Mouse (Mus musculus): ENCODE measurements at regions not wholly inside any gene's neighbourhood (a gene's known extent, or its start where the extent isn't known, plus 50 kb on each side); places are given as distances from the start of the nearest gene placed in this dataset.

DNA sequence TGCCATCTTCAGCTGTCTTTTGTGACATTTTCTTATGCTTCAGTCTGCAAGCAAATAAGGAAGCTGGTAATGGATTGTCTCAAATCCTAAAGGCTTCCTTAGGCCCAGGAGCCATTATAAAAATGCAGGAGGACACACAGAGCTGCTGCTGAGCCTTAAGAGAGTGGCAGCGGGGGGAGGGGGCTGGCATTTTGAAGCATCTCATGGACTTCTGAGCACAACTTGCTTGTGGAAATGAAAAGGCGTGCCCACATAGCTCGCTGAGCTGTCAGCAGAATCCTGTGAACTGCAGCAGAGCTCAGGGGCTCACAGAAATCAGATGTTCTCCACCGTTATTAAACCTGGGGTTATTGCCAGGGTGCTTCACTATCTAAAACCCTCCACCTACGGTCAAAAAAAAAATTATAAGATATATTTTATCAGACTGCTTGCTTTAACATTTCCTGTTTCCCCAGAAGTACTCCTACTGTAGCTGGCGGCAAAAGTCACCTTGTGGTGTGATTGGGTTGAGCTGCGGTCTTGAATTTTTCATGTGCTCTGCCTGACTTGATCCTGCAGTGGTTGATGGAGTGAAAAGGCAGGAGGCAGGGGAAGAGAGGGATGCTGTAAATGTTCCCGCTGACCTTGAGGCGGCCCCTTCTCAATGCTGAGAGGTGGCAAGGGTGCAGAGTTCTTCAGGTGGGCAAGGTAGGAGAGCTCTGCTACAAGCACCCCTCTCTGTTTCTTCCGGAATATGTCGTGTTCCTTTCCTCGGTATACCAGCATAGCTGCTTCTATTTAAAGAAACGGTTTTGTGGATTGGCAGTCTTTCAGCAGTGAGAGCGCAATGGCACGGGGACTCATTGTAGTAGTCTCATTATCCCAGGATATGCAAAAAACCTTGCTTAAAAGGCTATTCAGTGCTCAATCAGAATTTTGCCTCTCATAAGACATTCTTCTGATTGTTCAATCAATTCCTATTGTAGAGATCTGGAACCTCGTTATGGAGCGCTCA, 71.4 kb upstream of the Krr1 start:
- H3K27ac ChIP-seq, result no peak overlapping the region
- intact Hi-C loops (cut with DNase I), result no loop called here
- H3K4me3 ChIP-seq, result no peak overlapping the region
- peak in 1 of 2 experiments; percentile 14 for DNase-seq (ENCODE audit: extremely low spot score in 1 of 2, low spot score in 2 of 2)
- no peak for TF ChIP-seq CTCF (IDR thresholded peaks at IDR 0.05)

DNA sequence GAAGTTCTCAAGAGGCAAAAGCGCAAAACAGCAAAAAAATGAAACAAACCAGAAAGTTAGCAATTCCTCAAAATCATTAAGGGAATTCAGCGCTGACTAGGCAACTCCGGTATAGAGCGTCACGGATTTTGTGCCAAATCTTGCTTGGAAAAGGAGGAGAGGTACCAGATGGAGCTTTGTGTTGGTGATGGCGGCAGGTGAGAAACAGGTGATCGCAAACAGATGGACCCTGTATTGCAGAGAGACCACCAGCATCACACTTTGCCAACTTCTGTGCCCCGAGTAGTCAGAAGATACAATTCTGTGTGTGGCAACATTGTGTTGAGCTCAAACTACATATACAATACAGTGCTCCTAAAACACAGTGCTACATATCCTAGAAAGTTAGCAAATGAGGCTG, 68.5 kb upstream of the Krr1 start:
- intact Hi-C loops (cut with DNase I), result no loop called here
- DNase-seq (ENCODE audit: extremely low spot score in 1 of 2, low spot score in 2 of 2), result no peak
- H3K4me3 ChIP-seq, result no peak overlapping the region
- H3K27ac ChIP-seq, result no peak overlapping the region
- no peak for TF ChIP-seq CTCF (IDR thresholded peaks at IDR 0.05)

DNA sequence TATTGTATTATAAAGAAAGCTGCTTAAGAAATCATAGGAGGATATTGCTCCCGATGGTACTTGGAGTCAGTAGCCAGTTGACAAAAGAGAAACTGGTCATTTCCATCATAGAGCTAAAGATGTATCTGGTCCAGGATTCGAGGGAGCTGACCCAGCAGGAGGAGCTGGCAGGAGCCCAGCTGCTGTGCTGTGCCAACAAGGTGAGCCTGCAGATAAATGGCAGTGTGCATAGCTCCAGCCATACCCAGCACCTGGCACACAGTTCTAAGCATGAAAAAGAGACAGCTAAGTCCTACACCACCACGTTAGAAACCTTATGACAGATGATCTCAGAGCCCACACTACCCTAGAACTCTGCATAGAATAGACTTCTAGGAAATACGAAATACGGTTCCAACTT, 64.6 kb upstream of the Krr1 start:
- H3K4me3 ChIP-seq, result no peak overlapping the region
- H3K27ac ChIP-seq, result no peak overlapping the region
- intact Hi-C loops (cut with DNase I), result no loop called here
- no peak for TF ChIP-seq CTCF (IDR thresholded peaks at IDR 0.05)
- DNase-seq (ENCODE audit: extremely low spot score in 1 of 2, low spot score in 2 of 2), result no peak

DNA sequence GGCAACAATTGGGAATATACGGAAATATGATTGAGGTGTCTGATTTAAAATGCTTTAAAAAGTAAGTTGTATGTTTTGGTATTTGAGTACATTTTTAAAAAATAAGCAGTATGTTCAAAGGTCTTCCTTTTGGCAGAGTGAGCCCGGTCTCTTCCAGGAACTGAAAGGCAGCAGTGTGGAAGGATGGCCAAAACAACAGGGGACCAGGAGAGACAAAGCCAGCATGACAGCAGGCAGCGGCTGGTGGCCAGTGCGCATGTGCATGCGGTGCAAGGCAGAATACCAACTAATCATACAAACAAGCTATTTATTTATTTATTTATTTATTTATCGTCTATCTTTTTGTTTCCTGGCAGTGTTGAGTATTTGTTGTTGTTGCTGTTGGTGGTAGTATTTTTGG, 59.9 kb upstream of the Krr1 start:
- H3K27ac ChIP-seq, result no peak overlapping the region
- no peak for TF ChIP-seq CTCF (IDR thresholded peaks at IDR 0.05)

DNA sequence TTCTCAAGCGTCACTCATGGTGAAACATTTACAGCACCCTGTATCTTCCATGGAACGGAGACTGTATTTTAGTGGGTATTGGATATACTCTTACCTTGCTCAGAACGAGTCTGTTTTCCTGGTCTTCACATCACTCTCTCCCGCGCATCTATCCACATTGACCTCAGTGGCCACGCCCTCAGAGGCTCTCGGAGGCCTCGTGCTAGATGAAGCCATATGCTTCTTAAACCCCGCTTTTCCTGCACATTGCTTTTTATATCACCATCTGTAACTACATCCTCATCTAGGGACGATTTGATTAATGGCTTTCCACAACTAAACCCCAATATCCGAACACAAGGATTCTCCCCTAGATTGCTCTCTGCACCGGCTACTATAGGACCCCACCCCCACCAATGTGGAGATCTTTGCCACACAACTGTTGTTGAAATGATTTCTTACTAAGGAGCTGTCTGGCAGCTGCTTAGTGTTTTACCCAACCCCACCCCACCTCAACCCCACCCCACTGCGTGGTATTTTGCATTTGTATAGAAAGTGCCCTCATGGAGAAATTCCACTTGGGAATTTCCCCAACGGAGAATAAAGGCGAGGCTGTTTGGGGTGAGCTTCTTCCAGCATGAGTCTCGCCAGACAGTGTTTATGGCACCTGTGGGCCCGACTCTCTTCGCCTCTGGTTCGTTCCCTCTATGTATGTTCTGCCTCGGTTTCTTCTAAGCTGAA, 59.2 kb upstream of the Krr1 start:
- no peak overlapping the region for H3K4me3 ChIP-seq
- H3K27ac ChIP-seq, result no peak overlapping the region
- no peak for TF ChIP-seq CTCF (IDR thresholded peaks at IDR 0.05)
- DNase-seq (ENCODE audit: extremely low spot score in 1 of 2, low spot score in 2 of 2), result no peak
- intact Hi-C loops (cut with DNase I), result no loop called here

More for the DNA sequence above, 59.9 kb upstream of the Krr1 start:
- intact Hi-C loops (cut with DNase I), result no loop called here
- no peak overlapping the region for H3K4me3 ChIP-seq
- DNase-seq (ENCODE audit: extremely low spot score in 1 of 2, low spot score in 2 of 2), result no peak

DNA sequence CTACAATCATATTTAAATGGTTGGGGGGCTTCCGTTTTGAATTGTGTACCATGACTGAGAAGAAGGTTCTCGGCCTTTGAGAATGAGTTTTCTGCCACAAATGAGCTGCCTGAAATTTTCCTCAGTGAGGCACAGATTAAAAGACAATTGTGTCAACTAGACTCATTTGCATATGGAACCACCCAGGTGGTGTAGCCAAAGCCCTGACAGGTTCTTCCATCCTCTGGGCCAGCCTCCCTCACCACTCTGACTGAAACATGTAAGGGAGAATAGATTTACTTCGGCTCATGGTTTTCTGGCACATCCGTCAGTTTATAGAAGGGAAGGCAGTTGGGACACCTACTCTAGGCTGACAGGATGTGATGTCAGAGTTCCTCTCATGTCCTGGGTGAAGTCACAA, 58.2 kb upstream of the Krr1 start:
- no peak for DNase-seq (ENCODE audit: extremely low spot score in 1 of 2, low spot score in 2 of 2)
- Histone ChIP-seq H3K4me3 (no peak overlapping the region), H3K27ac (no peak overlapping the region)
- intact Hi-C loops (cut with DNase I), result no loop called here
- TF ChIP-seq CTCF (IDR thresholded peaks at IDR 0.05), result no peak

DNA sequence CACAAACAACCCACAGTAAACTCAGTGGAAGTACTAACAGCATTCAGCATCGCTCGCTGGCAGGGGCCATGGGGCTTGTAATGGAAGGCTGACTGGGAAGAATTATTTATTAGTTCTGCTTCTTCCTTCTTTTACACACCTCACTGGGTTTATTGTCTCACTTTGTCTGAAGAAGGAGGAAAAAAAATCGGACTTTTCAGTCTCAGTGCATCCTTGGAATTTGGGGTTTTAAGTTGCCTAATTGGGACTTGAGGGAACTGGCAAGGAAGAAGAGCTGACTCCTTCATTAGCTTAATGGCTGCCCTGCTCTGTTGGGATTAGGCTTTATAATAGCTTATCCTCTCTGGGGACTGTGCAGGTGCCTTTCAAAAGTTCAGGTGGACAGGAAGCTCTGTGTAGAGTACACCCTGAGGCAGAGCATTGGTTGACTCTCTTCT, 54.4 kb upstream of the Krr1 start:
- no peak for TF ChIP-seq CTCF (IDR thresholded peaks at IDR 0.05)
- intact Hi-C loops (cut with DNase I), result no loop called here

DNA sequence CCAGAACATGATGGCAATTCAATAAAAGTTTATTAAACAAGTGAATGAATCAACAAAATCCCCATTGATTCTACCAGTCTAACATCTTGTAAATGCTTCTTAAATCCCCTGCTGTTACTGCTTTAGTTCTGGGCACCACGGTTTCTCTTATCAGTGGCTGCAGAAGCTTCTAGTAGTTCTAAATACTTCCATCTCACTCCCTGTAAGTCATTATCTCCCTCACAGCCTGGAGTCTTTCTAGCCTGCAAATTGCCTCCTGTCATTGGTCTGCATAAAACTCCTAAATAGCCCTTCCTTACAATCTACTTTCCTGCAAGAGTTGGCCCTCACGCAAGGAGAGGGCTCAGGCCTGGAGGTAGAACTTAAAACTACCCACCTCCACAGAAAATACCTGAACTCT, 53.0 kb upstream of the Krr1 start:
- intact Hi-C loops (cut with DNase I), result no loop called here
- TF ChIP-seq CTCF (IDR thresholded peaks at IDR 0.05), result no peak
- no peak overlapping the region for H3K27ac ChIP-seq
- no peak overlapping the region for H3K4me3 ChIP-seq
- DNase-seq (ENCODE audit: extremely low spot score in 1 of 2, low spot score in 2 of 2), result no peak

More for the DNA sequence above, 54.4 kb upstream of the Krr1 start:
- H3K27ac ChIP-seq, result no peak overlapping the region
- no peak overlapping the region for H3K4me3 ChIP-seq
- DNase-seq (ENCODE audit: extremely low spot score in 1 of 2, low spot score in 2 of 2), result no peak

DNA sequence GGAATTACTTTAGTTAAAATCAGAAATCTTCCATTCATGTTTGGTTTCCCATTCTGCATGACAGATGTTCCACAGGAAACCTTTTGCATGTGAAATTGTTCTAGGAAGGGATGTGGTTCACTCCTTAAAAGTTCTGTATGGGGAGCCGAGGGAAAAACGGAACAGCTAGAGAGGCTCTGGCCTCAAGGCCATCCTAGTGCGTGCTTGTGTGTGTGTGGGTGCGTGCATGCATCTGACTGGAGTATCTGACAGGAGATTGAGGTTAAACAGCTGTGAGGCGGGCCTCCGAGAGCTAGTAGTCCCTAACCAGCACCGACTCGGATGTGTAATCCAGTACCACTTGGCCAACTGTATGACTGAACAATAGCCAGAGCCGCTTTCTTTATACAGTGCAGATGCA, 51.0 kb upstream of the Krr1 start:
- H3K4me3 ChIP-seq, result no peak overlapping the region
- intact Hi-C loops (cut with DNase I), result no loop called here
- no peak for TF ChIP-seq CTCF (IDR thresholded peaks at IDR 0.05)
- no peak overlapping the region for H3K27ac ChIP-seq
- DNase-seq (ENCODE audit: extremely low spot score in 1 of 2, low spot score in 2 of 2), result no peak

All from left cerebral cortex, adult 2 months (tissue).